Mouse (Mus musculus) c-Kit-positive CD71-positive TER-119-negative erythroid progenitor cells, embryonic 14.5 days (primary cell): ENCODE measurements around the gene Erich6b.
A peak's percentile ranks its signal among the peaks of the same experiment; 100 is the strongest.

ENCODE experiments used
- DNase-seq: peaks from one replicate; pipeline ENCODE4 v3.0.0-alpha.2; 2013; ENCODE audit warnings: low read depth

Erich6b gene

GRCm38 (mm10) chr14:75642080-75642479 is at the start of gene Erich6b:
Erich6b (plus strand) TSS chr14:75642259.
- DNase-seq: no peak

- DNase-seq: no peak
Observed at GRCm38 (mm10) chr14:75592978-75593377, 49.1 kb upstream of the Erich6b start, which contains the start of gene Spert. Spert (minus strand) TSS chr14:75593116.

GRCm38 (mm10) chr14:75609176-75609575 is 32.9 kb upstream of the Erich6b start:
- DNase-seq: no peak

GRCm38 (mm10) chr14:75616375-75616774 is 25.7 kb upstream of the Erich6b start:
- no peak for DNase-seq

GRCm38 (mm10) chr14:75622984-75623383 is 19.1 kb upstream of the Erich6b start:
- DNase-seq: no peak

GRCm38 (mm10) chr14:75628870-75629269 is 13.2 kb upstream of the Erich6b start:
- DNase-seq: no peak

GRCm38 (mm10) chr14:75635350-75635749 is 6.7 kb upstream of the Erich6b start:
- DNase-seq: no peak

GRCm38 (mm10) chr14:75636107-75636506 is 6.0 kb upstream of the Erich6b start:
- no peak for DNase-seq

GRCm38 (mm10) chr14:75637641-75638040 is 4.4 kb upstream of the Erich6b start:
- DNase-seq: no peak

- no peak for DNase-seq
Observed at GRCm38 (mm10) chr14:75640846-75641245, 1.2 kb upstream of the Erich6b start.

- no peak for DNase-seq
Observed at GRCm38 (mm10) chr14:75641369-75641768, 690 bp upstream of the Erich6b start.

GRCm38 (mm10) chr14:75645461-75645860 is 3.4 kb downstream of the Erich6b start:
- DNase-seq: no peak

- no peak for DNase-seq
Observed at GRCm38 (mm10) chr14:75646060-75646459, 4.0 kb downstream of the Erich6b start.

- no peak for DNase-seq
Observed at GRCm38 (mm10) chr14:75646968-75647829, 5.1 kb downstream of the Erich6b start.

GRCm38 (mm10) chr14:75660936-75661335 is 18.9 kb downstream of the Erich6b start:
- DNase-seq: no peak

GRCm38 (mm10) chr14:75661548-75661947 is 19.5 kb downstream of the Erich6b start:
- DNase-seq: no peak

- DNase-seq: no peak
Observed at GRCm38 (mm10) chr14:75665430-75666180, 23.5 kb downstream of the Erich6b start.

GRCm38 (mm10) chr14:75669085-75669645 is 27.1 kb downstream of the Erich6b start:
- DNase-seq: peak; percentile 4

- DNase-seq: no peak
Observed at GRCm38 (mm10) chr14:75676316-75676715, 34.3 kb downstream of the Erich6b start.

GRCm38 (mm10) chr14:75690428-75690827 is 48.4 kb downstream of the Erich6b start:
- DNase-seq: no peak

GRCm38 (mm10) chr14:75696096-75696495 is 54.0 kb downstream of the Erich6b start:
- DNase-seq: no peak

GRCm38 (mm10) chr14:75697928-75698327 is 55.9 kb downstream of the Erich6b start:
- DNase-seq: no peak

GRCm38 (mm10) chr14:75706647-75707046 is 64.6 kb downstream of the Erich6b start:
- no peak for DNase-seq
